Mouse (Mus musculus) cerebellum, adult 2 months (tissue): ENCODE data around the gene Polr2e.

ENCODE experiments used
- CTCF ChIP-seq: fragments of 200-500 bp; IDR thresholded peaks from 2 replicates; pipeline ENCODE4 v1.5.1; 2011; ENCODE audit warnings: low read depth, mild to moderate bottlenecking, control low read depth, low read length, moderate library complexity, borderline replicate concordance; ENCODE audit not compliant: insufficient read depth
- POLR2A ChIP-seq: fragments of 200-500 bp; IDR thresholded peaks from 2 replicates; pipeline ENCODE4 v1.6.1; 2011; ENCODE audit warnings: low read length, control low read depth, borderline replicate concordance; ENCODE audit not compliant: insufficient read depth

DNA sequence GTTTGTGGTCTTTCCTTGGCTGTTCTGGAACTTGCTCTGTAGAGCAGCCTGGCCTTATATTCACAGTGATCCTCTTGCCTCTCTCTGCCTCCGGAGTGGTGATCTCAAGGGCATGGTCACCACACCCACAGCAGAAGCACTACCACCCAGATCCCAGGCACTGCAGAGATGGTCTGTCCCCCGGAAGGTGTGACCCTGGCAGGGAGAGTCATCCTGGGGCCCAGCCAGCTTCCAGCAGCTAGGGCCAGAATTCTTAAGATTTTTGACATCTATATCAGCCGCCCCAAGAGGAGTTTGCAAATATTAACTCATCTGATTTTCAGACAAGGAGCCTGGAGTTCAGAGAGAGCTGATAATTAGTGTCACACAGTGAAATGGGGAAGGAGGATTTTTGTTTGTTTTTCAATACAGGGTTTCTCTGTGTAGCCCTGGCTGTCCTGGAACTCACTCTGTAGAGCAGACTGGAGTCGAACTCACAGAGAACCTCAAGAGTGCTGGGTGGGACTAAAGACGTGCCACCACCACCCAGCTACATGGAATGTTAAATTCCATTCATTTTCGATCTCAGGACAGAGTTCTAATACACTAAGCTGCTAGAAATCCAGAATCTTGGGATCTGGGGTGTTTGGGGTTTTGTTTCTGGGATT lies 53.2 kb downstream of the Polr2e start:
- TF ChIP-seq POLR2A (no peak), CTCF (no peak)
